Mouse (Mus musculus): ENCODE data around the gene Fibp.
A peak's percentile ranks its signal among the peaks of the same experiment; 100 is the strongest.

Fibp gene

GRCm38 (mm10) chr19:5432992-5433852, 27.2 kb upstream of the Fibp start:
- peak; percentile 70 to 76 for DNase-seq

GRCm38 (mm10) chr19:5433951-5434350, 26.5 kb upstream of the Fibp start:
- no peak for DNase-seq

GRCm38 (mm10) chr19:5444371-5444908, 16.0 kb upstream of the Fibp start:
- no peak for DNase-seq

GRCm38 (mm10) chr19:5444954-5445353, 15.5 kb upstream of the Fibp start:
- peak in 1 of 2 experiments; percentile 62 for DNase-seq

GRCm38 (mm10) chr19:5445747-5446146, 14.7 kb upstream of the Fibp start:
- DNase-seq = no peak

GRCm38 (mm10) chr19:5447515-5448353, 12.7 kb upstream of the Fibp start, which contains the start of gene Fosl1:
Fosl1 (plus strand) TSS chr19:5447547.
- DNase-seq = peak in 1 of 2 experiments; percentile 55

- no peak for DNase-seq
These were observed 11.9 kb upstream of the Fibp start for GRCm38 (mm10) chr19:5448354-5449150.

- DNase-seq = no peak
These were observed 10.7 kb upstream of the Fibp start for GRCm38 (mm10) chr19:5449673-5450072.

GRCm38 (mm10) chr19:5451766-5452165, 8.6 kb upstream of the Fibp start:
- DNase-seq = no peak

GRCm38 (mm10) chr19:5455037-5455436, 5.4 kb upstream of the Fibp start:
- DNase-seq = no peak

- no peak for DNase-seq
These were observed 4.8 kb upstream of the Fibp start for GRCm38 (mm10) chr19:5455568-5455967.

- DNase-seq = peak in 1 of 2 experiments; percentile 46
These were observed 4.0 kb upstream of the Fibp start for GRCm38 (mm10) chr19:5456241-5456921.

GRCm38 (mm10) chr19:5456922-5457745, 3.3 kb upstream of the Fibp start:
- DNase-seq = peak; percentile 96 to 97

- no peak for DNase-seq
These were observed 2.5 kb upstream of the Fibp start, which contains the start of gene Ccdc85b for GRCm38 (mm10) chr19:5457746-5458442. Ccdc85b (minus strand) TSS chr19:5457894.

- peak in 1 of 2 experiments; percentile 55 for DNase-seq
These were observed 1.4 kb upstream of the Fibp start for GRCm38 (mm10) chr19:5459019-5459418.

- DNase-seq = no peak
These were observed 519 bp upstream of the Fibp start for GRCm38 (mm10) chr19:5459896-5460295.

GRCm38 (mm10) chr19:5461411-5461810, 996 bp downstream of the Fibp start:
- no peak for DNase-seq

- DNase-seq = no peak
These were observed 2.8 kb downstream of the Fibp start for GRCm38 (mm10) chr19:5463212-5463611.

- DNase-seq = peak; percentile 43 to 60
These were observed 3.6 kb downstream of the Fibp start for GRCm38 (mm10) chr19:5463791-5464562.
